Mouse (Mus musculus) liver, embryonic 16.5 days (tissue): ENCODE data around the gene Zfp46. TPM values are rescaled to one million over a fixed set of nuclear protein-coding genes. Genes with fewer than 3 reads are reported as not detected.
A peak's percentile ranks its signal among the peaks of the same experiment; 100 is the strongest.

Experiments used
- ATAC-seq: fragments of 200-750 bp; cut with Nextera tagmentation; 2 replicates; pipeline ENCODE4 v1.8.0; 2017; ENCODE audit warnings: low read depth, mild to moderate bottlenecking, moderate number of reproducible peaks, moderate library complexity
- H3K27ac ChIP-seq: fragments of 300-500 bp; sonication (generic); 2 replicates; pipeline ENCODE4 v1.5.1; 2014; ENCODE audit warnings: mild to moderate bottlenecking, low read length
- H3K27me3 ChIP-seq: fragments of 300-500 bp; sonication (generic); 2 replicates; pipeline ENCODE4 v1.6.1; 2014; ENCODE audit warnings: low read depth, low read length, mixed read lengths; ENCODE audit not compliant: control insufficient read depth, insufficient read depth
- H3K36me3 ChIP-seq: fragments of 300-500 bp; sonication (generic); 2 replicates; pipeline ENCODE4 v1.6.1; 2014; ENCODE audit warnings: mild to moderate bottlenecking; ENCODE audit not compliant: control insufficient read depth, insufficient read depth
- H3K4me1 ChIP-seq: fragments of 300-500 bp; sonication (generic); 2 replicates; pipeline ENCODE4 v1.6.1; 2014; ENCODE audit warnings: low read depth, low read length, mixed read lengths; ENCODE audit not compliant: control insufficient read depth
- H3K4me2 ChIP-seq: fragments of 300-500 bp; sonication (generic); 2 replicates; pipeline ENCODE4 v1.6.1; 2014; ENCODE audit warnings: low read depth, low read length, mixed read lengths
- H3K4me3 ChIP-seq: fragments of 300-500 bp; sonication (generic); 2 replicates; pipeline ENCODE4 v1.5.1; 2014; ENCODE audit warnings: low read depth, mild to moderate bottlenecking, low read length
- H3K9ac ChIP-seq: fragments of 300-500 bp; sonication (generic); 2 replicates; pipeline ENCODE4 v1.6.1; 2014; ENCODE audit warnings: low read depth, low read length
- H3K9me3 ChIP-seq: fragments of 300-500 bp; sonication (generic); replicated peaks from 2 replicates; pipeline ENCODE4 v1.6.1; 2016; ENCODE audit warnings: low read length; ENCODE audit not compliant: control insufficient read depth
- WGBS: fragments of 180-500 bp; shearing (Covaris S2); extraction: QIAGEN DNeasy Blood & Tissue Kit; methylation state at CpG from one replicate; pipeline ENCODE4 v1.1.7; 2014; ENCODE audit not compliant: insufficient replicate concordance; 5-methylcytosine and 5-hydroxymethylcytosine counted together
- polyA plus RNA-seq: library from polyadenylated mRNA; unstranded; fragments of >200 nt; fragmentation: Nextera tagmentation; extraction: Ambion mirVana; gene quantifications from 2 replicates; pipeline ENCODE4 v1.2.1, GENCODE M21; 2015

Zfp46 gene
- polyA plus RNA-seq, 1 experiment from 2014 or later, result 3.5 TPM

DNA sequence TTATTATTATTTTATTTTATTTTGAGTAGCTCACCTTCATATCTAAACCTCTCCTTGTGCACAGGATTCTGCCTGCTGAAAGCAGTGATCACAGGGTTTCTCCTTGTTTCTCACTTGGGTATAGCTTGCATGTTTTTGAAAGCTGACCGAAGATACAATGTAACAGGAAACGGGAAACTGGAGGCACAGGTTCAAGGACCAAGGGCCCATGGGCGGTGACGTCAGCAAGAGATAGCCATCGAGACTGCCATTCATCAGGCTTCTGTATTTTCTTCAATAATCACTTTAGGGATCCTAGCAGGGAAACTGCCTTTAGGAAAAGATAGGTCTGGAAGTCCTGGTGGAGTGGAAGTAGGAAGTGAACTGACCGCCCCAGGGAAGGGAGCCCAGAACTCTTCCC, 7.2 kb downstream of the Zfp46 start:
- H3K36me3 ChIP-seq, result peaks cover 35% of the 10 kb centered on the region

DNA sequence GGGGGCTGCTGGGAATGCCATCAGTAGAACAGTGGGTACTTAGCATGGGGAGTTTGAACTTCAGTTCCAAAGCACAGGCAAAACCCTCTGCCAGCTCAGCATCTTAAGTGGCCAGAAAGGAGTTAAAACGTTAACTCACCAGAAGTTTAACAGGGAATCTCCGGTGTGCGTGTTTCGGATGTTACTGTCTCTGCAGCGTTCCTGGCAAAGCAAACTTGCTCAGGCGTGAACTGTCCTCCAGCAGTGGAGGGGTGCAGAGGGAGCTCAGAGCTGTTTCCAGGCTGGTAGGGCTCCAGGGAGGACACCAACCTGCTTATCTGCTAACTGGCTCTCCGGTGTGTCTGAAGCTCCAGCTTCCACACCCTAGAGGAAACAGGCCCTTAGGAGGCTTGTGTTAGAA, 11.5 kb downstream of the Zfp46 start:
- Histone ChIP-seq H3K9me3 (no peaks in the 10 kb centered on the region), H3K27me3 (no peaks in the 10 kb centered on the region), H3K4me1 (no peaks in the 10 kb centered on the region), H3K36me3 (peaks cover 10% of the 10 kb centered on the region), H3K4me3 (no peak overlapping the region), H3K9ac (no peak overlapping the region), H3K27ac (no peak overlapping the region), H3K4me2 (no peak overlapping the region)
- no peak for ATAC-seq
- WGBS, result 48% methylated on average over 7 of the region's 7 CpGs

More for the DNA sequence above, 7.2 kb downstream of the Zfp46 start:
- ATAC-seq, result no peak
- Histone ChIP-seq H3K27ac (no peak overlapping the region), H3K4me1 (peaks cover 5% of the 10 kb centered on the region), H3K9ac (no peak overlapping the region), H3K27me3 (no peaks in the 10 kb centered on the region), H3K4me3 (no peak overlapping the region), H3K4me2 (no peak overlapping the region), H3K9me3 (0 out of 2 replicates have a peak, but pooled peaks cover 2% of the 10 kb centered on the region)
- WGBS, result 82% methylated on average over 6 of the region's 6 CpGs

DNA sequence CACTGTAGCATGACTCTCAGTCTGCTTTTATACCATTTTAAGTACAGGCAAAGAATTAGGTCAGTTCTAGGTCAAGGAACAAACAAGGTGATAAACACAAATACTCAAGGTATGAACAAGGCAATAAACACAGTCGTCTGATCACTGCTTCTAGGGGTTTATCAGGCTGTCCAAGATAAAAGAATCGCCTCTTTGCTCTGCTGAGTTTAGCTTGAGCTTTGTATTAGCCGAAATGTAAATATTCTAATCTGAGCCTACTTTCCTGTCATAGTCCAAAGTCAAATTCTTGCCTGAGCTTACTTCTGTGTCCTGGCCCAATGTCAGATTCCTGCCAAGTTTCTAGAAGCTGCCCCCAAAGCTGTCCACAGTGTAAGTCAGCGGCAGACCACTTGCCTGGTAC, 18.0 kb downstream of the Zfp46 start:
- H3K27me3 ChIP-seq, result no peaks in the 10 kb centered on the region
- H3K4me3 ChIP-seq, result no peak overlapping the region
- H3K9me3 ChIP-seq, result no peaks in the 10 kb centered on the region
- no peak overlapping the region for H3K9ac ChIP-seq
- no peak overlapping the region for H3K4me2 ChIP-seq
- H3K4me1 ChIP-seq, result no peaks in the 10 kb centered on the region
- H3K36me3 ChIP-seq, result no peaks in the 10 kb centered on the region
- 36% methylated on average over 4 of the region's 4 CpGs for WGBS
- ATAC-seq, result 0 out of 2 replicates have a peak, but pooled peaks have one; percentile 11
- no peak overlapping the region for H3K27ac ChIP-seq

DNA sequence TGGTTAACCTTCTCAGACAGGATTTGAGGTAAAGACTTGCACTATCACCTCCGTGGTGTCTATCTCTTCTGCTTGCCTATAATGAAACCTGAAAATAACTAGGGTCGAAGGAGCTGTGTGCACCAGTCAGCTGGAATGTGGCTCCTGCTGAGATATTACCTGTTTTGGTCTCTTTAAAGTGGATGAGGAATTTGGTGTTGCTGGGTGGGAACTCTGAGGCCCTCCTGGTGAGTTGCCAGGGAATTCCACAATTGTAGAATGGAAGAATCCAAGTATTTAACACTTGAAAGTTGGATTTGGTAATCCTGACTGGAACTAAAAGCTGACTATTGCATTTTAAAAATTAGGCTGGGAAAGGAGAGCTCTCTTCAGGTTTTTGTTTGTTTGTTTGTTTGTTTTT, 19.7 kb downstream of the Zfp46 start:
- Histone ChIP-seq H3K27me3 (no peaks in the 10 kb centered on the region), H3K36me3 (no peaks in the 10 kb centered on the region), H3K9ac (no peak overlapping the region), H3K9me3 (no peaks in the 10 kb centered on the region), H3K27ac (no peak overlapping the region), H3K4me1 (peaks cover 3% of the 10 kb centered on the region), H3K4me3 (no peak overlapping the region), H3K4me2 (no peak overlapping the region)
- WGBS, result 35% methylated on average over 2 of the region's 2 CpGs
- ATAC-seq, result no peak

DNA sequence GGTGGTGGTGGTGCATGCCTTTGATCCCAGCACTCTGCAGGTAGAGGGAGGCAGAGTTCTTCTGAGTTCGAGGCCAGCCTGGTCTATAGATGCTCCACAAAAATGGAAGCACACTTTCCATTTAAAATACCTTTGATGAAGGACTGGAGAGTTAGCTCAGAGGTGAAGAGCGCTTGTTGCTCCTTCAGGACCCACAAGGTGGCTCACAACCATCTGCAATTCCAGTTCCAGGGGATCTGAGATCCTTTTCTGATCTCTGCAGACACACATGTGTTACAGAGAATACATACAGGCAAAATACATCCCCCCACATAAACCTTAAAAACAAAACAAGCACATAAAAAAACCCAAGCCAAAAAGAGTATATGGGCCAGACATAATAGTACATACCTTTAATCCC, 23.9 kb downstream of the Zfp46 start:
- Histone ChIP-seq H3K9ac (no peak overlapping the region), H3K36me3 (no peaks in the 10 kb centered on the region), H3K4me2 (no peak overlapping the region), H3K4me3 (no peak overlapping the region), H3K9me3 (no peaks in the 10 kb centered on the region), H3K27me3 (no peaks in the 10 kb centered on the region), H3K27ac (no peak overlapping the region), H3K4me1 (peaks cover 21% of the 10 kb centered on the region)
- 59% methylated on average over 2 of the region's 2 CpGs for WGBS
- no peak for ATAC-seq

DNA sequence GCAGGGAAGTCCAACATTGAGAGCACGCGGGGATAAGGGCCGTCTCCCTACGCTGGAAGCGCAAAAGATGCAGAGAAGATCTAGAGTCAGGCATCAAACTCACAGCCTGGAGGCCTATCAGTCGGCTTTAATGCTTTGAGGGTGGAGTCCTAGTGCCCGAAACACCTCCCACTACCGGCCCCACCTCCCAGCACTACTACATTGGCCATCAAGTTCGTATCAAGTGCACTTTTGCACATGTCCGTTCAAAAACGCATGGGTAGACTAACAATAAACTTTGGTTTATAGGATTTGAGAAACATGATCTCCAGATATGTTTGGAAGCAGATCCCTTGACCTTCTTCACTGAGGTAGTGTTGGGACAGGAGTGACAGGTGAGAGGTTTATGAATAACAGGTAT, 25.3 kb downstream of the Zfp46 start:
- under 1% methylated on average over 11 of the region's 11 CpGs for WGBS

DNA sequence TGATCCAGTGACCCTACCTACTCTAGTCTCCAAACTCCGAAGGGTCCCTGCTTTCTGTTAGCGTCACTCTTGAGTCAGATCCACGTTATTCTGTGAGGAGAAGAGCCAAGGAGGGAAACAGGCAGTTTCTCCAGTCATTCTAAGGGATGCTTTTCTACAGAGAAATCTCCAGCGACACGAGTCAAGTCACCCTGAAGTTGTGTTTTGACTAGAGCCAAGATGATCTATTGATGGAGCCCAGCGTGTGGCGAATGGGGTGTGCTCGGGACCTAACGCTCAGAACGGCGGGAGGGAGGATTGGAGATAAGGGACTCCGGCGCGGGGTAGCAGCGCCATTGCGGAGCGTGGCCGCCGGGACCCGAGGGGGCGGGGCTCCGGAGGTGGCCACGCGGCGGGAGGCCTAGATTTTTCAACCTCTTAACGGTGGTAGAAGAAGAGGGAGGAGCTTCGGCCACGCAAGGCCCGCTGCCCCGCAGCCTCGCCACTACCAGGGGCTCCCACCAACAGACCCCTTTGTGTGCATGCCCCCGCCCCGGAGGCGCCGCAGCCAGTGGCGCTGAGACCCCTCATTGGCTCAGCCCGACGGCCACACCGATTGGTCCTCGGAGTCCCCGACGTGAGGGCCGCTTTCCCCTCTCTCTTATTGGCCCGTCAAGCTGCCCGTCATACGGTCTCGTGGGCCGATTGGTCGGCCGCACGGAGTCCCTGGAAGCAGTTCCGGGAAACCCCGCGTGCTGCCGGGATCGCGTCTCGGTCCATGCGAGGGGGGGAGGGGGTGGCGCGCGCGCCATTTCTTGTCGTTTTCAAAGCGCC, 26.0 kb downstream of the Zfp46 start, which contains the start of gene Hnrnpr:
Hnrnpr (plus strand) TSS at position 714 of the 813 bp plus-strand sequence.
- peak within 1 kb of the TSS; percentile 97 for H3K27ac ChIP-seq
- peak within 1 kb of the TSS; percentile 99 for H3K4me2 ChIP-seq
- peak within 1 kb of the TSS; percentile 96 for H3K4me3 ChIP-seq
- ATAC-seq, result peak; percentile 92
- H3K36me3 ChIP-seq, result no peaks in the 10 kb centered on the region
- H3K4me1 ChIP-seq, result peaks cover 24% of the 10 kb centered on the region
- no peaks in the 10 kb centered on the region for H3K27me3 ChIP-seq
- WGBS, result under 1% methylated on average over 61 of the region's 65 CpGs
- H3K9ac ChIP-seq, result peak within 1 kb of the TSS; percentile 100
- no peaks in the 10 kb centered on the region for H3K9me3 ChIP-seq

More for the DNA sequence above, 25.3 kb downstream of the Zfp46 start:
- peak; percentile 49 for ATAC-seq
- H3K4me1 ChIP-seq, result peaks cover 24% of the 10 kb centered on the region
- peak overlapping the region; percentile 96 for H3K4me3 ChIP-seq
- peak overlapping the region; percentile 99 for H3K4me2 ChIP-seq
- H3K27ac ChIP-seq, result peak overlapping the region; percentile 97
- no peaks in the 10 kb centered on the region for H3K27me3 ChIP-seq
- H3K9ac ChIP-seq, result peak overlapping the region; percentile 100
- H3K9me3 ChIP-seq, result no peaks in the 10 kb centered on the region
- no peaks in the 10 kb centered on the region for H3K36me3 ChIP-seq

DNA sequence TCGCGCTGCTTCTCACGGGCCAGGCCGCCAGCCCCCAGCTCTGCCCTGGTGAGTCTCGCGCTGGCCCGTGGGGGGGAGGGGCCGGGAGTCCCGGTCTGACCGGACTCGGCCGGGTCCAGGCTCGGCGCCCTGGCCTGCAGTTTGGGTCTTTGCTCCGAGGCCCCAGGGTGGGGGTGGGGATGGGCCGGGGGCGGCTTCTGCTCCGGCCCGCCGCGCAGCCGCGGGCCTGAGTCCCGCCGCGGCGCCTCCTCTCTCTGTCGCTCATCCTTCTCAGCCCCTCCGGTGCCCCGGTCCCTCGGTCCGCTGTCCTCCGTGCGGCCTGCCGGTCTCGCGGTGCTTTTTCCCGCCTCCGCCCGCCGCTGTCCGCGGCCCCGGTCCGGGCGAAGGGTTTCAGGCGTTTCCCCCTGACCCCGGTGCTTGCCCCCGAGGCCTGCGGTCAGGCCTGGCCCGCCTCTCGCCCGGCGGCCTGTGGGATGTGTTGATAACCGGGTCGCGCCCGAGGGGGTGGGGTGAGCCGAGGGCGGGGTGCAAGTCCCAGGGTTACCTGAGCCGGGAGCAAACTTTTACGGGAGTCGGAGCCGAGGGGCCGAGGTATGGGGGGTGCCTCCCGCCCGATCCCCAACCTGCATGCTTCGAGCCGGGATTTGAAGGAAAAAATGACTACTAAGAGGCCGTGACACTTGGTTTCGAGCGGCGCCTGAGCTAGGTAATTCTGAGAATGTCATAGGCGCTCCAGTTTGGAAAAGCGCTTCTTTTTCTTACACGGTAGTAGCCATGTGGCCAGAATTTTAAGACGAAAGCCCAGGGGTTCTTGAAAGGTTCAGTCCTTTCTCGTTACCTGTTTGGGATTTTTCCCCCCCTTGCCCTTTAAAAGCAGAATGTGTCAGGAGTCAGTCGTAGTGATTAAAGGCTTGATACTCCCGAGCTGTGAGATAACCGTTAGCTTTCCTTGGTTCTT, 26.8 kb downstream of the Zfp46 start:
- Histone ChIP-seq H3K4me3 (peak overlapping the region; percentile 96), H3K36me3 (peaks cover 2% of the 10 kb centered on the region; the same call in 1 of the 2 replicates), H3K4me2 (peak overlapping the region; percentile 99), H3K9ac (peak overlapping the region; percentile 100), H3K27me3 (no peaks in the 10 kb centered on the region), H3K27ac (peak overlapping the region; percentile 97), H3K9me3 (no peaks in the 10 kb centered on the region), H3K4me1 (peaks cover 24% of the 10 kb centered on the region)
- under 1% methylated on average over 78 of the region's 81 CpGs for WGBS
- peak; percentile 80 for ATAC-seq
